Mouse (Mus musculus): ENCODE measurements around the gene Saysd1. TPM values are rescaled to one million over a fixed set of nuclear protein-coding genes. Genes with fewer than 3 reads are reported as not detected.

Gene Saysd1
- polyA plus RNA-seq, 1 experiment from 2014 or later: 11.8 TPM

Other genes with a start within 250 kb of the Saysd1 start
- gene Gng2, start 160.9 kb downstream of the Saysd1 start, polyA plus RNA-seq (2015; fragmentation: Nextera tagmentation; extraction: Ambion mirVana): 45.5 and 46.0 TPM in 2 replicates
- 7.6 and 7.9 TPM in 2 replicates for gene Kcnk5, start 43.3 kb upstream of the Saysd1 start, polyA plus RNA-seq (2015; fragmentation: Nextera tagmentation; extraction: Ambion mirVana)
- gene Kcnk16, start 130.7 kb upstream of the Saysd1 start, polyA plus RNA-seq (2015; fragmentation: Nextera tagmentation; extraction: Ambion mirVana): 15.5 and 22.6 TPM in 2 replicates
- gene Nudt13, start 156.2 kb upstream of the Saysd1 start, polyA plus RNA-seq (2015; fragmentation: Nextera tagmentation; extraction: Ambion mirVana): 17.8 and 20.3 TPM in 2 replicates
- gene Ecd, start 209.6 kb upstream of the Saysd1 start, polyA plus RNA-seq (2015; fragmentation: Nextera tagmentation; extraction: Ambion mirVana): 46.9 and 47.6 TPM in 2 replicates
- gene Fam149b, start 209.6 kb upstream of the Saysd1 start, polyA plus RNA-seq (2015; fragmentation: Nextera tagmentation; extraction: Ambion mirVana): 28.6 and 33.1 TPM in 2 replicates